Mouse (Mus musculus) heart, embryonic 16.5 days (tissue): ENCODE data around the gene Tmprss6. TPM values are rescaled to one million over a fixed set of nuclear protein-coding genes. Genes with fewer than 3 reads are reported as not detected.

Source experiments
- ATAC-seq: fragments of 200-750 bp; cut with Nextera tagmentation; replicated peaks from 2 replicates; pipeline ENCODE4 v1.8.0; 2017; ENCODE audit warnings: moderate number of reproducible peaks; ENCODE audit not compliant: insufficient read depth, low FRiP score; ENCODE audit errors: extremely low read depth
- H3K27ac ChIP-seq: fragments of 300-500 bp; sonication (generic); 2 replicates; pipeline ENCODE4 v1.5.1; 2014; ENCODE audit warnings: mild to moderate bottlenecking, low read length, control low read depth, moderate library complexity
- H3K27me3 ChIP-seq: fragments of 300-500 bp; sonication (generic); 2 replicates; pipeline ENCODE4 v1.6.1; 2014; ENCODE audit warnings: low read length, mixed read lengths; ENCODE audit not compliant: control insufficient read depth, insufficient read depth
- H3K36me3 ChIP-seq: fragments of 300-500 bp; sonication (generic); 2 replicates; pipeline ENCODE4 v1.6.1; 2014; ENCODE audit not compliant: control insufficient read depth, insufficient read depth
- H3K4me1 ChIP-seq: fragments of 300-500 bp; sonication (generic); 2 replicates; pipeline ENCODE4 v1.6.1; 2014; ENCODE audit warnings: low read length, mixed read lengths; ENCODE audit not compliant: control insufficient read depth, insufficient read depth
- H3K4me2 ChIP-seq: fragments of 300-500 bp; sonication (generic); 2 replicates; pipeline ENCODE4 v1.6.1; 2014; ENCODE audit warnings: low read depth, mild to moderate bottlenecking, control low read depth, low read length
- H3K4me3 ChIP-seq: fragments of 300-500 bp; sonication (generic); 2 replicates; pipeline ENCODE4 v1.5.1; 2014; ENCODE audit warnings: mild to moderate bottlenecking, control low read depth, low read length
- H3K9ac ChIP-seq: fragments of 300-500 bp; sonication (generic); 2 replicates; pipeline ENCODE4 v1.6.1; 2014; ENCODE audit warnings: low read length, control low read depth
- H3K9me3 ChIP-seq: fragments of 300-500 bp; sonication (generic); replicated peaks from 2 replicates; pipeline ENCODE4 v1.6.1; 2016; ENCODE audit warnings: low read length; ENCODE audit not compliant: control insufficient read depth
- WGBS: fragments of 180-500 bp; shearing (Covaris S2); extraction: QIAGEN DNeasy Blood & Tissue Kit; methylation state at CpG from one replicate; pipeline ENCODE4 v1.1.7; 2014; 5-methylcytosine and 5-hydroxymethylcytosine counted together
- polyA plus RNA-seq: library from polyadenylated mRNA; unstranded; fragments of >200 nt; fragmentation: Nextera tagmentation; extraction: Ambion mirVana; gene quantifications from 2 replicates; pipeline ENCODE4 v1.2.1, GENCODE M21; 2015

Gene Tmprss6
- polyA plus RNA-seq, 1 experiment from 2014 or later: 0.38 TPM

- Histone ChIP-seq H3K27ac (no peak overlapping the region), H3K4me1 (no peaks in the 10 kb centered on the region), H3K36me3 (no peaks in the 10 kb centered on the region), H3K27me3 (no peaks in the 10 kb centered on the region), H3K4me3 (no peak overlapping the region), H3K9ac (no peak overlapping the region), H3K4me2 (no peak overlapping the region), H3K9me3 (no peaks in the 10 kb centered on the region)
- ATAC-seq: no peak
- 80% methylated on average over 3 of the region's 3 CpGs for WGBS
Measured at GRCm38 (mm10) chr15:78489248-78489647, 20.8 kb upstream of the Tmprss6 start.

- no peak for ATAC-seq
- no peaks in the 10 kb centered on the region for H3K36me3 ChIP-seq
- 56% methylated on average over 4 of the region's 4 CpGs for WGBS
Measured at GRCm38 (mm10) chr15:78487066-78487465, 18.6 kb upstream of the Tmprss6 start.

GRCm38 (mm10) chr15:78486564-78486963 lies 18.1 kb upstream of the Tmprss6 start:
- no peaks in the 10 kb centered on the region for H3K27me3 ChIP-seq
- no peaks in the 10 kb centered on the region for H3K36me3 ChIP-seq
- no peak overlapping the region for H3K4me3 ChIP-seq
- 73% methylated on average over 1 of the region's 1 CpGs for WGBS
- no peaks in the 10 kb centered on the region for H3K4me1 ChIP-seq
- no peak overlapping the region for H3K27ac ChIP-seq
- H3K4me2 ChIP-seq: no peak overlapping the region
- no peaks in the 10 kb centered on the region for H3K9me3 ChIP-seq
- no peak overlapping the region for H3K9ac ChIP-seq
- no peak for ATAC-seq

More at GRCm38 (mm10) chr15:78487066-78487465, 18.6 kb upstream of the Tmprss6 start:
- no peaks in the 10 kb centered on the region for H3K9me3 ChIP-seq
- H3K27me3 ChIP-seq: no peaks in the 10 kb centered on the region
- no peak overlapping the region for H3K27ac ChIP-seq
- H3K4me1 ChIP-seq: no peaks in the 10 kb centered on the region
- no peak overlapping the region for H3K9ac ChIP-seq
- H3K4me3 ChIP-seq: no peak overlapping the region
- no peak overlapping the region for H3K4me2 ChIP-seq

- Histone ChIP-seq H3K9ac (no peak overlapping the region), H3K27me3 (no peaks in the 10 kb centered on the region), H3K4me1 (no peaks in the 10 kb centered on the region), H3K27ac (no peak overlapping the region), H3K4me2 (no peak overlapping the region), H3K36me3 (no peaks in the 10 kb centered on the region), H3K9me3 (no peaks in the 10 kb centered on the region), H3K4me3 (no peak overlapping the region)
- WGBS: 76% methylated on average over 4 of the region's 4 CpGs
- ATAC-seq: no peak
Measured at GRCm38 (mm10) chr15:78483311-78483710, 14.9 kb upstream of the Tmprss6 start.

- Histone ChIP-seq H3K27me3 (no peaks in the 10 kb centered on the region), H3K9me3 (no peaks in the 10 kb centered on the region), H3K9ac (no peak overlapping the region), H3K4me2 (no peak overlapping the region), H3K27ac (no peak overlapping the region), H3K4me1 (no peaks in the 10 kb centered on the region), H3K4me3 (no peak overlapping the region), H3K36me3 (no peaks in the 10 kb centered on the region)
- whole genome bisulfite sequencing: 69% methylated on average over 3 of the region's 3 CpGs
- no peak for ATAC-seq
Measured at GRCm38 (mm10) chr15:78482518-78482917, 14.1 kb upstream of the Tmprss6 start.

- Histone ChIP-seq H3K4me2 (no peak overlapping the region), H3K4me3 (no peak overlapping the region), H3K36me3 (no peaks in the 10 kb centered on the region), H3K9ac (no peak overlapping the region), H3K27ac (no peak overlapping the region), H3K9me3 (no peaks in the 10 kb centered on the region), H3K4me1 (no peaks in the 10 kb centered on the region), H3K27me3 (no peaks in the 10 kb centered on the region)
- WGBS: 53% methylated on average over 9 of the region's 9 CpGs
- no peak for ATAC-seq
Measured at GRCm38 (mm10) chr15:78481448-78482000, 13.1 kb upstream of the Tmprss6 start.

- H3K27ac ChIP-seq: no peak overlapping the region
- H3K27me3 ChIP-seq: no peaks in the 10 kb centered on the region
- no peak overlapping the region for H3K9ac ChIP-seq
- ATAC-seq: no peak
- no peak overlapping the region for H3K4me2 ChIP-seq
- H3K4me1 ChIP-seq: peaks cover under 1% of the 10 kb centered on the region; the same call in 1 of the 2 replicates
- no peaks in the 10 kb centered on the region for H3K9me3 ChIP-seq
- H3K4me3 ChIP-seq: no peak overlapping the region
- no peaks in the 10 kb centered on the region for H3K36me3 ChIP-seq
- WGBS: 50% methylated on average over 2 of the region's 2 CpGs
Measured at GRCm38 (mm10) chr15:78480991-78481390, 12.6 kb upstream of the Tmprss6 start.

- Histone ChIP-seq H3K36me3 (no peaks in the 10 kb centered on the region), H3K4me3 (no peak overlapping the region), H3K4me2 (no peak overlapping the region), H3K9ac (no peak overlapping the region), H3K4me1 (peaks cover 3% of the 10 kb centered on the region), H3K27ac (no peak overlapping the region), H3K9me3 (no peaks in the 10 kb centered on the region), H3K27me3 (no peaks in the 10 kb centered on the region)
- no peak for ATAC-seq
- WGBS: 73% methylated on average over 7 of the region's 7 CpGs
Measured at GRCm38 (mm10) chr15:78480111-78480510, 11.7 kb upstream of the Tmprss6 start.

GRCm38 (mm10) chr15:78479470-78479869 lies 11.0 kb upstream of the Tmprss6 start:
- no peak overlapping the region for H3K4me3 ChIP-seq
- no peaks in the 10 kb centered on the region for H3K36me3 ChIP-seq
- no peaks in the 10 kb centered on the region for H3K27me3 ChIP-seq
- no peaks in the 10 kb centered on the region for H3K9me3 ChIP-seq
- WGBS: 76% methylated on average over 5 of the region's 5 CpGs
- H3K9ac ChIP-seq: no peak overlapping the region
- peaks cover 3% of the 10 kb centered on the region for H3K4me1 ChIP-seq
- no peak overlapping the region for H3K4me2 ChIP-seq
- no peak overlapping the region for H3K27ac ChIP-seq
- no peak for ATAC-seq
